Mouse (Mus musculus): ENCODE results near the gene Lcn12.

The Lcn12 gene

GRCm38 (mm10) chr2:25496462-25496861 is 2.8 kb upstream of the Lcn12 start:
- no peak for DNase-seq (ENCODE audit: low spot score)

- DNase-seq (ENCODE audit: low spot score): no peak
These were observed 723 bp downstream of the Lcn12 start for GRCm38 (mm10) chr2:25492988-25493387.

- DNase-seq (ENCODE audit: low spot score): no peak
These were observed 5.0 kb downstream of the Lcn12 start for GRCm38 (mm10) chr2:25488671-25489068.

GRCm38 (mm10) chr2:25487965-25488670 is 5.6 kb downstream of the Lcn12 start:
- no peak for DNase-seq (ENCODE audit: low spot score)

GRCm38 (mm10) chr2:25484901-25485647 is 8.6 kb downstream of the Lcn12 start:
- DNase-seq (ENCODE audit: low spot score): no peak

- DNase-seq (ENCODE audit: low spot score): no peak
These were observed 10.7 kb downstream of the Lcn12 start for GRCm38 (mm10) chr2:25482969-25483368.

- no peak for DNase-seq (ENCODE audit: low spot score)
These were observed 13.2 kb downstream of the Lcn12 start for GRCm38 (mm10) chr2:25480541-25480940.

- no peak for DNase-seq (ENCODE audit: low spot score)
These were observed 14.0 kb downstream of the Lcn12 start for GRCm38 (mm10) chr2:25479551-25480311.

- DNase-seq (ENCODE audit: low spot score): no peak
These were observed 15.6 kb downstream of the Lcn12 start for GRCm38 (mm10) chr2:25477967-25478675.

GRCm38 (mm10) chr2:25477541-25477940 is 16.2 kb downstream of the Lcn12 start:
- DNase-seq (ENCODE audit: low spot score): no peak

GRCm38 (mm10) chr2:25472550-25472949 is 21.2 kb downstream of the Lcn12 start:
- DNase-seq (ENCODE audit: low spot score): no peak

GRCm38 (mm10) chr2:25469969-25470368 is 23.7 kb downstream of the Lcn12 start, which contains the start of gene Ptgds:
TSS of gene Ptgds (minus strand) at chr2:25470046.
- no peak for DNase-seq (ENCODE audit: low spot score)

GRCm38 (mm10) chr2:25468962-25469915 is 24.5 kb downstream of the Lcn12 start:
- DNase-seq (ENCODE audit: low spot score): no peak

- DNase-seq (ENCODE audit: low spot score): no peak
These were observed 26.0 kb downstream of the Lcn12 start for GRCm38 (mm10) chr2:25467606-25468303.

GRCm38 (mm10) chr2:25465816-25466635 is 27.7 kb downstream of the Lcn12 start:
- no peak for DNase-seq (ENCODE audit: low spot score)

- no peak for DNase-seq (ENCODE audit: low spot score)
These were observed 28.5 kb downstream of the Lcn12 start for GRCm38 (mm10) chr2:25465256-25465655.

GRCm38 (mm10) chr2:25463630-25464029 is 30.1 kb downstream of the Lcn12 start:
- no peak for DNase-seq (ENCODE audit: low spot score)

- DNase-seq (ENCODE audit: low spot score): no peak
These were observed 32.3 kb downstream of the Lcn12 start for GRCm38 (mm10) chr2:25461407-25461806.

GRCm38 (mm10) chr2:25460551-25461309 is 33.0 kb downstream of the Lcn12 start, which contains the start of gene Paxx:
TSS of gene Paxx (minus strand) at chr2:25461094.
- peak; percentile 92 for DNase-seq (ENCODE audit: low spot score)
